Comparison of ENCODE assay signal across 20 mouse cellular contexts in genomic region chr6:53045501-53045900, GRCm38 (mm10).
"Had no signal": no experiment of that assay in that cellular context is flagged by ENCODE, and none has a peak within 500 bp of the region (broad histone marks: within the 10 kb centered on the region; RNA-seq: fewer than 3 reads in every experiment).

No protein-coding gene starts in this region.

- H3K36me3 ChIP-seq: limb, embryonic 10.5 days; limb, embryonic 13.5 days; midbrain, embryonic 12.5 days; midbrain, embryonic 15.5 days; neural tube, embryonic 12.5 days; neural tube, embryonic 15.5 days; stomach, embryonic 15.5 days had no signal

- ATAC-seq: intestine, postnatal 0 days; liver, postnatal 0 days; lung, postnatal 0 days; midbrain, embryonic 15.5 days had no signal

- DNase-seq: kidney, adult 2 months; kidney, postnatal 25 days; liver; liver, postnatal 0 days; lung, embryonic 14.5 days; right cerebral cortex, adult 18-20 months; right cerebral cortex, postnatal 25 days; spleen, adult 18-20 months; thymus, postnatal 36 days had no signal

- H3K4me1 ChIP-seq: limb, embryonic 10.5 days; midbrain, embryonic 15.5 days; neural tube, embryonic 12.5 days; neural tube, embryonic 15.5 days; stomach, embryonic 15.5 days had no signal

- H3K4me3 ChIP-seq: limb, embryonic 10.5 days; limb, embryonic 13.5 days; midbrain, embryonic 12.5 days; midbrain, embryonic 15.5 days; neural tube, embryonic 12.5 days; neural tube, embryonic 15.5 days; stomach, embryonic 15.5 days had no signal

- H3K9me3 ChIP-seq: limb, embryonic 10.5 days; limb, embryonic 13.5 days; midbrain, embryonic 12.5 days; midbrain, embryonic 15.5 days; neural tube, embryonic 12.5 days; neural tube, embryonic 15.5 days; stomach, embryonic 15.5 days had no signal

- H3K27ac ChIP-seq: kidney, postnatal 0 days; limb, embryonic 10.5 days; liver, embryonic 14.5 days; midbrain, embryonic 12.5 days; midbrain, embryonic 15.5 days; neural tube, embryonic 12.5 days; neural tube, embryonic 15.5 days; stomach, embryonic 15.5 days had no signal

- H3K27me3 ChIP-seq: limb, embryonic 13.5 days; midbrain, embryonic 12.5 days; midbrain, embryonic 15.5 days; neural tube, embryonic 12.5 days; neural tube, embryonic 15.5 days; stomach, embryonic 15.5 days had no signal
